Mouse (Mus musculus): ENCODE results near the gene Zcwpw1.

The Zcwpw1 gene

DNA sequence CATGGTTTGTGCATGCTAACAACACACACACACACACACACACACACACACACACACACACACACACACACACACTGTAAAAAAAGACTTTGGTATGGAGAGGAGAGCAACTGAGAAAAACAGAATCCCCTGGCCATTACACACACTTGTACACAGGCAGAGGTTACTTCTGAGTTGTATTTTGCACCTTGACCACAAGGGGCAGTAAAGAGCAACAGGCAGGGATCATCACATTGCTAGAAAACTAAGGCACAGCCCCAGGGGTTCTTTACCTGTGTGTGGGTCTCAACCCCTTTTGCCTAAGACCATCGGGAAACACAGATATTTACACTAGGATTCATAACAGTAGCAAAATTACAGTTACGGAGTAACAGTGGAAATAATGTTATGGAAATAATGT lies 16.9 kb upstream of the Zcwpw1 start:
- DNase-seq (ENCODE audit: low read depth, low spot score): peak; percentile 85
- Histone ChIP-seq H3K27me3 (ENCODE audit: control insufficient read depth, insufficient read depth, low read length, poor library complexity, severe bottlenecking) (no peaks in the 10 kb centered on the region), H3K36me3 (ENCODE audit: control insufficient read depth, insufficient read depth, low read length, poor library complexity, severe bottlenecking) (no peaks in the 10 kb centered on the region)

DNA sequence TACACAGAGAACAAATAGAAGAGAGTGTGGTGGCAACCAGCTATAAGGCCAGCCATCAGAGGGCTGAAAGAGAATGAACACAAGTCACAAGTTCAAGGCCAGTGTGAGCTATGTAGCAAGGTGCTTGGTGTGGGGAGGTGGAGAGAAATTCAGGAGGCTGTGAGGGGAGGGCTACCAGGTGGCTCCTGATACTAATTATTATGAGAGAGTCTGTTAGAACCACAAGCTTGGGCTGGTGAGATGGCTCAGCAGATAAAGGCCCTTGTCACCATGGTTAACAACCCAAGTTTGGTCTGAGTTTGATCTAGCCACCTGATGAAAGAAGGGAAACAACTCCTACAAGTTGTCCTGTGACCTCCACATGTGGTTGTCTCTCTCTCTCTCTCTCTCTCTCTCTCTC lies 14.8 kb upstream of the Zcwpw1 start:
- no peak for DNase-seq (ENCODE audit: low read depth, low spot score)

DNA sequence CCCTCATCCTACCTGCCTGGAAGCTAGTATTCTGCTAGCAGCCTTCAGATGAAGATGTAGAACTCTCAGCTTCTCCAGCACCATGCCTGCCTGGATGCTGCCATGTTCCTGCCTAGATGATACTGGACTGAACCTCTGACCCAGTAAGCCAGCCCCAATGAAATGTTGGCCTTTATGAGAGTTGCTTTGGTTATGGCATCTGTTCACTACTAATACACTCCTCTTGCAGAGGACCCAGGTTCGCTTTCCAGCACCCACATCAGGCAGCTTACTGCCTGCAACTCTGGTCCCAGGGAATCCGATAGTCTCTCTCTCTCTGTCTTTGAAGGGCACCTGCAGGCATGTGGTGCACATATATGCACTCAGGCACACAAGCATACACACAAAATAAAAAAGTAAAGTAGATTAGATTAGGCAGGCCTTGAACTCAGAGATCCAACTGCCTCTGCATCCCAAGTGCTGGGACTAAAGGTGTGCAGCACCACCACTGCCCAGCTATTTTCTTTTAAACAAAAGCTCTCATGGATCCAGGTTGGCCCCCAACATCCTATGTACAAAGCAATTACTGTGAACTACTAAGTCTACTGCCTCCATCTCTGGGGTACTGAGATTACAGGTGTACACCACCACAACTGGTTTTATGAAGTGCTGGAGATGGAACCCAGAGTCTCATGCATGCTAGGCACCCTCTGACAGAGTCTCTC lies 11.9 kb upstream of the Zcwpw1 start:
- DNase-seq (ENCODE audit: low read depth, low spot score): no peak
- Histone ChIP-seq H3K27me3 (ENCODE audit: control insufficient read depth, insufficient read depth, low read length, poor library complexity, severe bottlenecking) (no peaks in the 10 kb centered on the region), H3K36me3 (ENCODE audit: control insufficient read depth, insufficient read depth, low read length, poor library complexity, severe bottlenecking) (0 out of 2 replicates have a peak, but pooled peaks cover 2% of the 10 kb centered on the region)

More for the DNA sequence above, 14.8 kb upstream of the Zcwpw1 start:
- no peaks in the 10 kb centered on the region for H3K36me3 ChIP-seq (ENCODE audit: control insufficient read depth, insufficient read depth, low read length, poor library complexity, severe bottlenecking)
- H3K27me3 ChIP-seq (ENCODE audit: control insufficient read depth, insufficient read depth, low read length, poor library complexity, severe bottlenecking): no peaks in the 10 kb centered on the region

DNA sequence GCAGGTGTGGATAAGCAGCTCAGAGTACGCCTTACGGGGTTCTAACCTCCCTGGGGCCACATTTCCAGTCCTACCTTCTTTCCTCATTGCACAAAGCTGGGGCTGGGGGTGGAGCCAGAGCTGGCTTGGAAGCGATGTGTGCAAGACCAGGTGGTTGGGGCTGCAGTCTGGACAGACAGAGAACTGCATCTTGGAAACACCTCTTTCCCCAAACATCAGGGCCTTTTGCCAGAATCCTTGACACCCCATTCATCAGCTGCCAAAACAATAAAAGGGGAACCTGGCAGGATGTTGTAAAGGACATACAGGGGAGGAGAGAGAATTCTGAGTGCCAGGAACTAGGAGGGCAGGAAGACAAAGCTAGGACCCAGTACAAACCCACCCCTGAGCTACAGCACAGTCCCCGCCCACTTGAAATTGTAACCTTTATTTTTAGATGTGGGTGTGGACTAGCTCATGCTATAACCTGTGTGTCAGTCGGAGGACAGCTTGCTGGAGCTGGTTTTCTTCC lies 11.1 kb upstream of the Zcwpw1 start:
- Histone ChIP-seq H3K36me3 (ENCODE audit: control insufficient read depth, insufficient read depth, low read length, poor library complexity, severe bottlenecking) (peaks cover 4% of the 10 kb centered on the region; the same call in 1 of the 2 replicates), H3K27me3 (ENCODE audit: control insufficient read depth, insufficient read depth, low read length, poor library complexity, severe bottlenecking) (no peaks in the 10 kb centered on the region)
- DNase-seq (ENCODE audit: low read depth, low spot score): peak; percentile 49

DNA sequence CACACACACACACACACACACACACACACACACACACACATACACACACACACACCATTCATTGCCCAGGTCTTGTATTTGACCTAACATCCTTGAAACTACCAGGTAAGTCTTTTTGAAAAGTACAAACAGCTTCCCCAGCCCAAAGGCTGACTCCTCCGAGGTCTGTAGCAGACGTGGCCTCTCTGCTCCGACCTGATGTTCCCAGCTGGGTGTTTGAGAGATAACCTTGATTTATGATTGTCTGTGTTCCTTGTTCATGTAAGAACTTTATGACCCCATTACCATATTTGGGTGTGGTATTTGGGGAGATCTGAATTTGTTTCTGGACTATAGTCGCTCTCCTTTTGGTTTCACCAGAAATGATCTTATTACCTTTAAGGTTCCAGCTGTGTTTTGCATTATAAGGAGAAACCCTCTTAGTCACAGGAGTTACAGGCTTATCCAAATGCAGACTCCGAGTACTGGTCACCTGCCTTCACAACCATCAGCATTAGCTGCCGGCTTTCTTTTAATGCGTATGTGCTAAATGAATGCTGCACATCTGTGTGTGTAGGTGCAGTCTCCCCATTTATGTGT lies 10.2 kb upstream of the Zcwpw1 start:
- Histone ChIP-seq H3K36me3 (ENCODE audit: control insufficient read depth, insufficient read depth, low read length, poor library complexity, severe bottlenecking) (peaks cover 6% of the 10 kb centered on the region; the same call in 1 of the 2 replicates), H3K27me3 (ENCODE audit: control insufficient read depth, insufficient read depth, low read length, poor library complexity, severe bottlenecking) (no peaks in the 10 kb centered on the region)
- no peak for DNase-seq (ENCODE audit: low read depth, low spot score)

DNA sequence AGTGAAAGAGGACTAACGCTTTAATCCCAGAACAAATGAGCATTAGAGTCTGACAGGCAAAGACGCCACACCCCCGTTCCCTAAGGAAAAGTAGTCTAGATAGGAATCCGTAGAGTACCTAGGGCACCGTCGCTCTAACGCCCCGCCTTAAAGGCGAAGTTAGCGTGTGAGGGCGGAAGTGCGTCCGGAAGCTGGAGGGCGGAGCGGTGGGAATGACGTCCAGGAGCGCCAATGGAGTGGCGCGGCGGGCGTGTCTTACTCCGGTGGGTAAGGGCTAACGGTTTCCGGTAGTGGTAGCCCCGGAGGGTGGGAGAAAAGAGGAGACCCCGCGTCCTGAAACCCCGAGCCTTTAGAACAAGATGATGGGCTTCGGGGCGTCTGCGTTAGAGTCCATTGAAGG lies 9.0 kb upstream of the Zcwpw1 start, which contains the start of gene Ppp1r35:
Ppp1r35 (plus strand) TSS at position 215 of the 400 bp plus-strand sequence.
- peak; percentile 95 for DNase-seq (ENCODE audit: low read depth, low spot score)
- Histone ChIP-seq H3K27me3 (ENCODE audit: control insufficient read depth, insufficient read depth, low read length, poor library complexity, severe bottlenecking) (no peaks in the 10 kb centered on the region), H3K36me3 (ENCODE audit: control insufficient read depth, insufficient read depth, low read length, poor library complexity, severe bottlenecking) (peaks cover 6% of the 10 kb centered on the region; the same call in 1 of the 2 replicates)

DNA sequence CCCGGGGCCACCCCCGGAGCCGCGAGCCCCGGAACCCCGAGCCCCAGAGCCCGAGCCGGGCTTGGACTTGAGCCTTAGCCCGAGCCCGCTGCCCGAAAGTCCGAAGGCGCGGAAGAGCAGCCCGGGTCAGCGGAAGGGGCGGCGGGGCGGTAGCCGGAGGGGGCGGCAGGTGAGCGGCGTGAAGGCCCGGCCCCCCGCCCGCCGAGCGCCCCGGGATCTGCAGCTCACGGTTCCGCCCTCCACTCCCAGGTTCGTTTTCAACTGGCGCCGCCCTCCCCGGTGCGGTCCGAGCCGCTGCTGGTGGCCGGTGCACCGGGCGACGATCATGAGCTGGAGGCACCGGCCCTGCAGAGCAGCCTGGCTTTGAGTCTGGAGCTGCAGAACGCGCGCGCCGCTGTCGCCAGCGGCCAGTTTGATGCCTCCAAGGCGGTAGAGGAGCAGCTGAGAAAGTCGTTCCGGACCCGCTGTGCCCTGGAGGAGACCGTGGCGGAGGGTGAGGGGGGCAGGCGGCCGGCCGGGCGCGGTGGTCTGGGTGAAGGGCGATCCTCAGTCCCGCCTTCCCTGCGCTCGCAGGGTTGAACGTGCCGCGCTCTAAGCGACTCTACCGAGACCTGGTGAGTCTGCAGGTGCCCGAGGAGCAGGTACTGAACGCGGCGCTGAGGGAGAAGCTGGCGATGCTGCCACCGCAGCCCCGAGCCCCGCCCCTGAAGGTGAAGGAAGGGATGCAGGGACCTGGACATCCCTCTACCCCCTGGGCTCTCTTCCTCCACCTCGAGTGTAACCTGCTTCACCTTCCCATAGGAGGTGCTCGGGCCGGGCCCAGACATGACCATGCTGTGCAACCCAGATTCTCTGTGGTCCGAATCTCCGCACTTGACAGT lies 8.3 kb upstream of the Zcwpw1 start:
- Histone ChIP-seq H3K27me3 (ENCODE audit: control insufficient read depth, insufficient read depth, low read length, poor library complexity, severe bottlenecking) (no peaks in the 10 kb centered on the region), H3K36me3 (ENCODE audit: control insufficient read depth, insufficient read depth, low read length, poor library complexity, severe bottlenecking) (peaks cover 6% of the 10 kb centered on the region; the same call in 1 of the 2 replicates)
- DNase-seq (ENCODE audit: low read depth, low spot score): peak; percentile 41

DNA sequence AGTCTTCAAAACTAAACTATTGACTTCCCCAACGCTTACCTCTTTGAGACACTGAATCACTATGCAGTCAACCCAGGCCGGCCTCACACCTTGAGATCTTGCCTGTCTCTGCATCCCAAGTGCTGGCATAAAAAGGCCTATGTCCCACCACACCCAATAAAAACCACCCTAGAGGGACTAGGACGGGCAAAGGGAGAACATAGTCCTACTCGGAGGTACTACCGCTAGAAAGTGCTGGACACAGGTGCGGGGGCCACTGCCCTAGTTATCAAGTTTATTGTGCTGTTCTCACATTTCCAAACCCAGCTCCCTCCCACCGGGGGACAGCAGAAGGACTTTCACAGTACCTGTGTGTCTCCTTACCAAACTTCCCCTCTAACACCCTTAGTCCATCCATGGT lies 5.9 kb upstream of the Zcwpw1 start:
- Histone ChIP-seq H3K36me3 (ENCODE audit: control insufficient read depth, insufficient read depth, low read length, poor library complexity, severe bottlenecking) (peaks cover 6% of the 10 kb centered on the region; the same call in 1 of the 2 replicates), H3K27me3 (ENCODE audit: control insufficient read depth, insufficient read depth, low read length, poor library complexity, severe bottlenecking) (no peaks in the 10 kb centered on the region)
- no peak for DNase-seq (ENCODE audit: low read depth, low spot score)

DNA sequence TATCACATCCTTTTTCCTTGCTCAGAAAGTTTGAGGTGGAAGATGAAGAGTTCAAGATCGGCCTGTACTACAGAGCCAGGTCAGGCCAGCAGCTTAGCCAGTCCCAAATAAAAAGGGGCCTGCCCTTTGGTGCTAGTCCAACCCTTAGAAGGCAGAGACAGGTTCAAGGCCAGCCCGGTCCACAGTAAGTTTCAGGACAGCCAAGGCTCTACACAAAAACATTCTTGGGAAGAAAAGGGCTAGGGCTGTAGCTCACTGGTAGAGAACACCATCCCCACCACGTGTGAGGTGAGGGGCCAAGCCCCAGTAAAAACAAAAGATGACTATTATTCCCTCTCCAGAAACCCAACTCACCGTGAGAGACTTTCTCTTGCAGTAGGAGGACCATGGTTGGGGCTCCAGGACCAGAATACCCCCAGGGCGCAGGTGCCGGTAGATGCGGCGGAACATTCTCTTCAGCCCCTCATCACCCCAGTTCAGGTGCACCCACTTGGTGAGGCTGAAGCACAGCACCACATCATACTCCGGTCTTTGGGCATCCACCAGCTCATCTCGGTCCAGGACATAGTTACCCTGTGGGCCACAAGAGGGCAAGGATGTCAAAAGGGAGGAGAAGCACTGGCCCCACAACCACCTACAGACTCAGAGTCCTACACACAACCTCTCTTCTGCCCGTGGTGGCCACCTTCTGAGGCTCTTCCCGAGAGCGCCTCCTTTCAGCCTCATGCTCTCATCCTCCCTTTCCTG lies 4.6 kb upstream of the Zcwpw1 start:
- no peaks in the 10 kb centered on the region for H3K27me3 ChIP-seq (ENCODE audit: control insufficient read depth, insufficient read depth, low read length, poor library complexity, severe bottlenecking)
- no peak for DNase-seq (ENCODE audit: low read depth, low spot score)
- H3K36me3 ChIP-seq (ENCODE audit: control insufficient read depth, insufficient read depth, low read length, poor library complexity, severe bottlenecking): peaks cover 6% of the 10 kb centered on the region; the same call in 1 of the 2 replicates

DNA sequence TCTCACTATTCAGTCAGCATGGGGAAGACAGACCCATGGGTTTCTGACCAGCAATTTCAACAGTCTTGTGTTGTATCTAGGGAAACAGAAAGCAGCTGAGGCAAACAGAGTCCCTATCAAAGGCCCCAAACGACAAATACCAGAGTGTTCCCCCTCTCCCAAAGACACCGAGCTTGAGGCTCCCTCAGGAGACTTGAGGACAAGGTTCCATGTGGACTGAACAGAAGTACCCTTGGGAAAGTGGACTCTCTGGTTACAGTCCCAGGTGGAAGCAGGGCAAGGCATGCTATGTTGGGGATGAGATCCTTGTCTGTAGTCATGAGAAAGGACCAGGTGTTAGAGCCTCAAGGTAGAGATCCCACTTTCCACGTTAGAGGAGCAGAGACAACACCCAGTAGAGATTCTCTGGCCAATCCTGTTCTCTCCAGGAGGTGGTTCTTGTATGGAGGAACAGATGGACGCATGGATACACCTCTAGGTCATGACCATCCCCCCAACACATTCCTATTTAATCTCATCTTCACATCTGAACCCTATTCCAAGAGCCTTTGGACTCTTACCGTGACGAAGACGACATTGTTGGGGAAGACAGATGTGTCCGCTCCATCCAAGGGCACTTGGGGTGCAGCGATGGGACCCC lies 3.6 kb upstream of the Zcwpw1 start:
- Histone ChIP-seq H3K36me3 (ENCODE audit: control insufficient read depth, insufficient read depth, low read length, poor library complexity, severe bottlenecking) (peaks cover 6% of the 10 kb centered on the region; the same call in 1 of the 2 replicates), H3K27me3 (ENCODE audit: control insufficient read depth, insufficient read depth, low read length, poor library complexity, severe bottlenecking) (no peaks in the 10 kb centered on the region)
- no peak for DNase-seq (ENCODE audit: low read depth, low spot score)

DNA sequence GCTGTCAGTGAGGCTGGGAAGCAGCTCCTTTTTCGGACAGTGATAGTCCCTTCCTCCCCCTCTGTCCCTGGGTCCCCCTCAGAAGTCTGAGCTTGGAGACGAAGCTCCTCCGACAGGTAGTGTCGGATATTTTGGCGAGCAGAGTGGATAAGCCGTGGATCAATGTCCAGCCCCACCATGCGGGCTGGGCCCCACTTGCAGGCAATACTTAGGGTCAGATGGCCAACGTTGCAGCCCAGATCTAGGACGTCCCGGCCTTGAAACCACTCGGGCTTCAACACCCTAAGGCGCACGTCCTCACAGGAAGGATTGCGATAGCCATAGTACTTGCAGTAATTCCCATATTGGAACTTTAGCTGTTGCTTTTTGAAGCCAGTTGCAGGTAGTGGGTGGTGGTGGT lies 3.1 kb upstream of the Zcwpw1 start:
- H3K27me3 ChIP-seq (ENCODE audit: control insufficient read depth, insufficient read depth, low read length, poor library complexity, severe bottlenecking): no peaks in the 10 kb centered on the region
- peaks cover 6% of the 10 kb centered on the region; the same call in 1 of the 2 replicates for H3K36me3 ChIP-seq (ENCODE audit: control insufficient read depth, insufficient read depth, low read length, poor library complexity, severe bottlenecking)
- no peak for DNase-seq (ENCODE audit: low read depth, low spot score)

DNA sequence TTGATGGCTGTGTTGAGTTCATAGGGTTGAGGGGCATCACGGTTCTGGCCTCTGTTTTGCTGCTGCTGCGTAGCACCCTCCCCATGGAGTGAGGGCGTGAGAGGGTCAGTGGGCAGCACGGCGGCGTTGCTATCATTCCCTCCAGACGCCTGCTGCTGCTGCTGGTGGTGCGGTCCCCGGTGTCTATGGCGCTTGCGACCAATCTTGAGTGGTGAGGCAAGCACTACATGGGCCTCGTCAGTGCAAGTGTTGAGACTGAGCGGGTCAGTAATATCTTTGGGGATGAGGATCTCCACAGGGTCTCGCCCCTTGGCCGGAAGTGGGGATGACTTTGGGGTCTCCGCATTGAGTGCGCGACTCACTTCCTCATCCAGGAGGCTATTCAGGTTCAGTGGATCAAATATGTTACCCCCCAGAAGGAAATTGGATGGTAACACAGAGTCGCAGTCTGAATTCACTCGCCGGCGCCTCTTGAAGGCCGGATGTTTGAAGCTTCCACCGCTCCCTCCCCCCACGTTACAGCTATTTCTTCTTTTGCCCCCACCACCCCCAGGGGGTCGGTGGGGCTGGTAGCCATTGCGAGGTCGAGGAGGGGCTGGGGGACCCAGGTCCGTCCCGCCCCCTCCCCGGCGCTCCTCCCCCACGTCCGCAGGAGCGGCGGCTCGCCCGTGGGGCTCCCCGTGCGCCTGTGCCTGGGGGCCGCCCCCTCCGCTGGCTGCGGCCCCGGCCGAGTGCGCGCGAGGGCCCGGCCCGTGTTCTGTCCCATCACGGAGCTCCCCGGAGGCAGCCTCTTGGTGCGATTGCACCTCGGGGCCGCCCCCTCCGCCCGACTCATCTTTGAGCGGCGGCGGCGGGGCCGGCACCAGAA lies 2.2 kb upstream of the Zcwpw1 start:
- DNase-seq (ENCODE audit: low read depth, low spot score): no peak
- no peaks in the 10 kb centered on the region for H3K27me3 ChIP-seq (ENCODE audit: control insufficient read depth, insufficient read depth, low read length, poor library complexity, severe bottlenecking)

More for the DNA sequence above, 2.2 kb upstream of the Zcwpw1 start:
- peaks cover 5% of the 10 kb centered on the region; the same call in 1 of the 2 replicates for H3K36me3 ChIP-seq (ENCODE audit: control insufficient read depth, insufficient read depth, low read length, poor library complexity, severe bottlenecking)

Data from splenic B cell, adult 2 months (primary cell).